Mouse (Mus musculus): ENCODE measurements around the gene Polr1b.

The Polr1b gene

DNA sequence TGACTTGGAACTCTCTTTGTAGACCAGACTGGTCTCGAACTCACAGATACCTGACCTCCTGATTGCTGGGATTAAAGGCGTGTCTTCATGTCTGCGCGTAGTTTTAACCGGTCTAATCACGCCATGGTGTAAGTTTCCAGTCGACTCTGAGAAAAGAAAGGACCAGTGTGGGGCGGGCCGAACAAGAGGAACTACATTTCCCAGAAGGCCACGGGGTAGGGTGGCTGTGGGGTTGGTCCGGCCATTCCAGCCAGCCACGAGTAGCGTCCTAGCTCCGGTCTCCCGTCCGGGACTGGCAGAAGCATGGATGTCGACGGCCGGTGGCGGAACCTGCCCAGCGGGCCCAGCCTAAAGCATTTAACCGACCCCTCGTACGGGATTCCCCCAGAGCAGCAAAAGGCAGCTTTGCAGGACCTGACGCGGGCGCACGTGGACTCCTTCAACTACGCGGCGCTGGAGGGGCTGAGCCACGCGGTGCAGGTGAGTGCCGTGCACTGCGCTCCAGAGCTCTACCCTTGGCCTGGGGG lies at the start of gene Polr1b:
Gene Polr1b (plus strand): TSS at position 212 of the 527 bp plus-strand sequence.
- in situ Hi-C loops (cut with MboI, MseI): loop anchor here (25.0 kb wide), 1 partner anchor 1289 kb away; no protein-coding TSS in a partner anchor

DNA sequence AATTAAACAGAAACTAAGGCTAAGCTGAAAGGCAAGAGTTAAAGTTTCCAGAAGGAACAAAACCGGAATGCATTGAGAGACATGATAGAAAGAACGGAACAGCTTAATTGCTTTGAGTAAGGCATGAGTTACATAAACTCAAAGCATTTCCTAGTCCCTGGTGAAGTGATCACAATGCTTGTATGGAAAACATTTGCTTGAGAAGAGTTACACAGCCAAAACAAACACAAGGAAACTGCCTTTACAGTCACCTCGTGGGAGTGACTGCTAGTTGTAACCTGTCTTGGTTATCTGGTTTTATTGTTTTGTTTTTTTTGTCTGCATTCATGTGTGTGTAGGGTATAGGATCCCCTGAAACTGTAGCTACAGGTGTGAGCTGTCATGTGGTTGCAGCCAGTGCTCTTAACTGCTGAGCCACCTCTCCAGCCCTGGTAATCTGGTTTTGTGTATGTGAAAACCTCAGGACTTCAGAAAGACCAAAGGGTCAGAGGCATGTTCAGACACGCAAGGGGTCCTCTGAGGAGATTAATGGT lies 48.3 kb upstream of the Polr1b start:
- in situ Hi-C loops (cut with MboI, MseI): no loop called here

- in situ Hi-C loops (cut with MboI, MseI): loop anchor here (5.0 kb wide), 1 partner anchor 108 kb away; no protein-coding TSS in a partner anchor
Measured at GRCm38 (mm10) chr2:129055741-129056140, 45.1 kb upstream of the Polr1b start.

DNA sequence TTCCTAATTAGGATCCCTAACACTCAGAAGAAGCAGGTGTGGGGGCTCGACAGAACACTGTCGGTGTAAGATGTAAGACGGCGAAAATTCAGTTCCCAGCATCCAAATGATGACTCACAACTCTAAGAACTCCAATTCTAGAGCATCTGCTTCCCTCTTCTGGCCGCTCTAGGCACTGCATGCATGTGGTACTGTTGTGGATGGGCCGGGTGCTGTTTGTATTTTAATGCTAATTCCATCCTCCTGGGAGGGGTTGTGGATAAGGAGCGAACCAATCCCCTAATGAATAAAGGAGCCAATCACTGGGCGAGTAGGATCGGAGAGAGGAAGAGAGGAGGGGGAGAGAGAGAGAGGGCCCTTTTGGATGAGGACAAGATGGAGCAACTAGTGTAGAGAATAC lies 44.2 kb upstream of the Polr1b start:
- in situ Hi-C loops (cut with MboI, MseI): loop anchor here (5.0 kb wide), 1 partner anchor 109 kb away; no protein-coding TSS in a partner anchor

GRCm38 (mm10) chr2:129057256-129057655 lies 43.5 kb upstream of the Polr1b start:
- in situ Hi-C loops (cut with MboI, MseI): loop anchor here (5.0 kb wide), 1 partner anchor 110 kb away; no protein-coding TSS in a partner anchor

DNA sequence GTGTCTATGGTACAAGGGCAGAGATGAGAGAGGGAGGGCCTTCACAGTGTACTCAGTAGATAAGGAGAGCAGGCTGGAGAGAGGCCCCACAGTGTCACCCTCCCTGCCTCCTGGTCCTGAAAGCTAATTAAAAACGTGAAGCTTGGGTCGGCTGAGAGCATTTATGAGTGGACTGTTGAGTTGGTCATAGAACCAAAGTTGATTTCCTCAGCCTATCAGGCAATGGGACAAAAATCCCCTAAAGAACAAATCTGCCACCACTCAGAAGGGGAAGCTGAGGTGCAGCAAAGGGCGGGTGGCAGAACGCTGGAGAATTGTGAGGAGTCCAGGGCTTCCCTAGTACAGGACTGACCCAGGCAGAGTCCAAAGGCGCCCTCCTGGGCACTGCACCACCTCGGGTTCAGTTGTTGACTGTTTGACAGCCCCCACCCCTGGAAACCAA lies 42.9 kb upstream of the Polr1b start:
- in situ Hi-C loops (cut with MboI, MseI): loop anchor here (5.0 kb wide), 1 partner anchor 111 kb away; no protein-coding TSS in a partner anchor

- in situ Hi-C loops (cut with MboI, MseI): no loop called here
Measured at GRCm38 (mm10) chr2:129061456-129062059, 39.2 kb upstream of the Polr1b start.

DNA sequence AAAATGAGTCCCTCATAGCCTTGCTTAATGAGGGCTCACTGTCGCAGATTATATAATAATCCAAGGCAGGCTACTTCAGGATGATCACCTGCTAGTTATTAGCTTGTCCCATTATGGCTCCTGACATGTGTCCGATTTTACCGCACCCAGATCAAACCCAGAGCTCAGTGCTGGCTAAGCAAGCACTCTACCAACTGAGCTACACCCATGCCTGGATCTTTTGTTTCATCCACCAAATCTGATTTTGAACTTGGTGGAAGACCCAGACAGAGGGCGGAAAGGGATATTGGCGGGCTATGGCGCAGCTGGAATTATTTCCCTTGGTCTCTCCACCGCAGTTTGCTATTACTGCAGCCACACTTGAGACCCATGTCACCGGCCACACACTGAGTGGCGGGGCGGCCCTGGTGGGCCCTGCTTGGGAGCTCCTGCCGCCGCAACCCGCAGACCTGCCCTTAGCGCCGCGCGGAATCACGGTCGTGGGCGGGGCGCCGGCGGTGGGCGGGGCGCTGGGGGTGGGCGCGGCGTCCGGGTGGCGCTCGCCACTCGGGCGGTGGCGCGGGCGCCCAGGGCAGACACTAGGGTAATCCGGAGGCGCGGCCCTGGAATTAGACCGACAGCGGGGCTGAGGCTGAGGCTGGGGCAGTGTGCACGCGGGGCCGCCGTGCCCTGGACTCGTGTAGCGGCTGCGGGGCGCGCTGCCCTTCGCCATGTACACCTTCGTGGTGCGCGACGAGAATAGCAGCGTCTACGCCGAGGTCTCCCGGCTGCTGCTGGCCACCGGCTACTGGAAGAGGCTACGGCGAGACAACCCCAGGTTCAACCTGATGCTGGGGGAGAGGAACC lies 35.1 kb upstream of the Polr1b start, which contains the start of gene Ttl:
Gene Ttl (plus strand): TSS at position 506 of the 846 bp plus-strand sequence.
- in situ Hi-C loops (cut with MboI, MseI): no loop called here

DNA sequence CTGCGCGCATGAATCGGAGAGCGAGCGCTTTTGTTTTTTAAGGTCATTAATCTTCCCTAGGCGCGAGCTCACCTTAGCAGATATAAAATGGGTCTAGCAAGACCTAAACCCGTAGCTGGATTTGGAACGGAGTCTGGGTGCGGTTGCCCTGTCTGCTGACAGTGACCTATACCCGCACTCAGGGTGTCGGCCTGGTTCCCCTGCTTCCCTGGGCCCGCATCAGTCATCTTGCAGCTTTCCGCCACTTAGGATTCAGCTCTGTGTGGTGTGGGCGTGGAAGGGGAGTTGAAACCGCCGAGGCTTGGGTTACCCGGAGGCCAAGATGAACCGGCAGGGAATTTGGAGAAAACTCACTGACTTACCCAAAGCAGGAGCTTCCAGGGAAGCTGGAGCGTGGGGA lies 34.5 kb upstream of the Polr1b start:
- in situ Hi-C loops (cut with MboI, MseI): no loop called here

- in situ Hi-C loops (cut with MboI, MseI): no loop called here
Measured at GRCm38 (mm10) chr2:129070296-129070695, 30.5 kb upstream of the Polr1b start.

GRCm38 (mm10) chr2:129078313-129078712 lies 22.5 kb upstream of the Polr1b start:
- in situ Hi-C loops (cut with MboI, MseI): no loop called here

DNA sequence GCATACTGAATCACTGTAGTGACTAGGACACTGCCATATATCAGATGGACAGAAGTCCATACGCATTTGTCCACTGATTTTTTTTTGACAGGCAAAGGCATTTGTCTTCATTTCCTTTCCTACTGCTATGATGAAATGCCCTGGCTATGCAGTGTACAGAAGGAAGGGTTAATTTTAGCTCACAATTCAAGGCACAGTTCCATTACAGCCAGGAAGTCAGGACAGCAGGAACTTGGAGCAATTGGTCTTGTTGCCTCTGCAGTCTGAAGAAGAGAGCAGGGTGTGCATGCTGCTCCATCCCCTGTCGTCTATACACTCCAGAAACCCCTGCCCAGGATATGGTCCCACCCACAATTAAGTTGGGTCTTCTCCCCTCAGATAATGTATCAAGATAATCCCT lies 21.6 kb upstream of the Polr1b start:
- in situ Hi-C loops (cut with MboI, MseI): no loop called here

DNA sequence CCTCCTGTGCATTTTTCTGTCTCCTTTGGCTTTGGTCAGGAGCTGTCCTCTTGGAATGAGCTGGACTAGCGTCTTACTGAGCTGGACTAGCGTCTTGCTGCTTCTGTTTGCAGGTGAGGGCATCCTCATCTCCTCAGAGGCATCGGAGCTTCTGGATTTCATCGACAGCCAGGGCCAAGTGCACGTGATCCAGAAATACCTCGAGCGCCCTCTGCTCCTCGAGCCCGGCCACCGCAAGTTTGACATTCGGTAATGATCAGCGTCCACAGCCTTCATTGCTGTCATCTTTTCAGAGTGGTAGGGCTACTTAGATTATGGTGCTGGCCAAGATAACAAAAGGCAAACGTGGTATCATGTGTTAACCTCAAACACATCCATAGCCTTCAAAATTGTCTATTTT lies 19.7 kb upstream of the Polr1b start:
- in situ Hi-C loops (cut with MboI, MseI): no loop called here

DNA sequence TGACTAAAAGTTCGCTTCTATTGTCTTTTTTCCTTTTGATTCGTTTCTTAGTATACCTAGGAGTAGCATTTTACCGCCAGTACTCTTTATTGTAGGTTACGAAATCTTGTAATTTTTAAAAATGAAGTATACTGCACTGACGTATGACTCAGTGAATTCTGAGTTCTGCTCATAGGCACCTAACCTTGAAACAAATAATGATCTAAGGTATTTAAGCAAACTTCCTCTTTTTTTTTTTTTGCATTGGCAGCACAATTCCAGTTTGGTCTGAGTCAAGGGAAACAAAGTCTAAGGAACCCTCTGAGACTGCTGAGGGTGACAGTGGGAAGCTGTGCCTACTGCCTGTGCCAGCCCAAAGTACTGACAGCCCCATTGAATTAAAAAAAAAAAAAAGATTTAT lies 17.3 kb upstream of the Polr1b start:
- in situ Hi-C loops (cut with MboI, MseI): no loop called here

DNA sequence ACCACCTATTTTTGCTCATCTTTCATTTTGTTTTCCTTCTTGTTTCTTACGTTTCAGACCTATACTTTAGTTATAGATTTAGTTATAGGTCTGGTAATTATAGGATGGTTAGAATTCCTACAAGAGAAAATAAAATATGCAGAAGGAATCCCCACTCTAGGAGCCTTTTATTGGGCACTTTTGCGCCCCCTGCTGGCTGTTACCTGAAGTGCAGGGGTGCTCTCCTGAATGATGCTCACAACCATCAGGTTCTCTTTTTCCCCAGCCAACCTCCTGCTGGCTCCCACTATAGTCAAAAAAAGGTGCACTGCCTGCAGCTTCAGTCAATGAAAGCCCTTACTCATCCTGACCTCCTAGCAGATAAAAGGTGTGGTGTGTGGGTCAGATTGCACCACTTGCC lies 15.8 kb upstream of the Polr1b start:
- in situ Hi-C loops (cut with MboI, MseI): no loop called here

DNA sequence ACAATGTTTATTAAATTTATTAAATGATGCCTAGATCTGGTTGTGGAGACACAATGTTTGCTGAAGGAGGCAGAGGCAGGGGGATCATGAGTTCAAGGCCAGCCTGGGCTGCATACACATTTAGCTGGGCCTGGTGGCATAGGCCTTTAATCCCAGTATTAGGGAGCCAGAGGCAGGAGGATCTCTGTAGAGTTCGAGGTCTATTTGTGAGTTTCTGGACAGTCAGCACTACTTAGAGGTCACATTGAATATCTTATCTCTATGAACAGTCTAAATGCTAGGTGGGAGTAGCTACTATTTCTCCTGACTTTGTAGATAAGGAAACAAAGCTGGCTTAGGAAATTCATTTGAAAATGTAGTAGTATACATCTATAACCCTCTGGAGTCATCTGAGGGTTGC lies 13.3 kb upstream of the Polr1b start:
- in situ Hi-C loops (cut with MboI, MseI): no loop called here

- in situ Hi-C loops (cut with MboI, MseI): no loop called here
Measured at GRCm38 (mm10) chr2:129090370-129090769, 10.4 kb upstream of the Polr1b start.

- in situ Hi-C loops (cut with MboI, MseI): no loop called here
Measured at GRCm38 (mm10) chr2:129092810-129093209, 8.0 kb upstream of the Polr1b start.

- in situ Hi-C loops (cut with MboI, MseI): no loop called here
Measured at GRCm38 (mm10) chr2:129093926-129094724, 6.7 kb upstream of the Polr1b start.

DNA sequence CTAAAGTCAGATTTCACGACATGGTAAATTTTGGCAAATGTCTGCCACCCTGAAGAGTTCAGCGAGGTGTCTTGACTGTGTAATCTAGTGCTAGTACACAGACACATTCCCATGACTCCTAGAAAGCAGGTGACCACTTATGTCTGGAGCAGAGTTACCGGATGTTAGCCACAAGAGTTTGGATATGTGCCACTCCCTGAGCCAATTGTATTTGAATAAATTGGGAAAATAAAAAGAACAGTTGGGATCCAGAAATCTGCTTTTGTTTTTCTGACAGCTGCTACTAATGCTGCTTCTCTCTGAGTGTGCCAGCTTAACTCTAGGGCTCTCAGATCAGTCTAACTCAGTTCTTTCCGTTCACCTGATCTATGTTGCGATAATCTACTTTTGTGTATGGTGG lies 12.1 kb downstream of the Polr1b start:
- in situ Hi-C loops (cut with MboI, MseI): loop anchor here (25.0 kb wide), 1 partner anchor 1301 kb away; no protein-coding TSS in a partner anchor

- in situ Hi-C loops (cut with MboI, MseI): loop anchor here (25.0 kb wide), 1 partner anchor 1304 kb away; no protein-coding TSS in a partner anchor
Measured at GRCm38 (mm10) chr2:129115706-129116367, 15.0 kb downstream of the Polr1b start.

Measured in T-helper 2 cell (primary cell).